Mouse (Mus musculus): Measurements from ENCODE around the gene Stk11. TPM values are rescaled to one million over a fixed set of nuclear protein-coding genes. Genes with fewer than 3 reads are reported as not detected.

The Stk11 gene
- polyA plus RNA-seq, 1 experiment from 2014 or later: 13.3 TPM

GRCm38 (mm10) chr10:80170601-80171021 lies 55.0 kb downstream of the Stk11 start:
- no peak for ATAC-seq (ENCODE audit: low read depth)
- H3K4me3 ChIP-seq: no peak overlapping the region
- no peaks in the 10 kb centered on the region for H3K9me3 ChIP-seq
- no peaks in the 10 kb centered on the region for H3K27me3 ChIP-seq
- peaks cover 30% of the 10 kb centered on the region for H3K36me3 ChIP-seq
- WGBS: 96% methylated on average over 19 of the region's 19 CpGs
- peak overlapping the region; percentile 92; the same call in 1 of the 2 replicates for H3K27ac ChIP-seq (replicated peaks)
- H3K9ac ChIP-seq: 0 out of 2 replicates have a peak overlapping the region, but pooled peaks have one; percentile 0
- peaks cover 67% of the 10 kb centered on the region for H3K4me1 ChIP-seq (replicated peaks)
- no peak overlapping the region for H3K4me2 ChIP-seq

GRCm38 (mm10) chr10:80171252-80171651 lies 55.6 kb downstream of the Stk11 start:
- Histone ChIP-seq H3K4me2 (0 out of 2 replicates have a peak overlapping the region, but pooled peaks have one; percentile 66), H3K36me3 (peaks cover 30% of the 10 kb centered on the region), H3K27ac (replicated peaks) (peak overlapping the region; percentile 92), H3K27me3 (no peaks in the 10 kb centered on the region), H3K9ac (peak overlapping the region; percentile 74; the same call in 1 of the 2 replicates), H3K9me3 (no peaks in the 10 kb centered on the region), H3K4me1 (replicated peaks) (peaks cover 66% of the 10 kb centered on the region), H3K4me3 (no peak overlapping the region)
- WGBS: 94% methylated on average over 15 of the region's 15 CpGs
- ATAC-seq (ENCODE audit: low read depth): no peak

GRCm38 (mm10) chr10:80171760-80172526 lies 56.3 kb downstream of the Stk11 start:
- peaks cover 60% of the 10 kb centered on the region for H3K4me1 ChIP-seq (replicated peaks)
- no peaks in the 10 kb centered on the region for H3K27me3 ChIP-seq
- peak overlapping the region; percentile 52 for H3K4me3 ChIP-seq
- 77% methylated on average over 45 of the region's 45 CpGs for WGBS
- H3K27ac ChIP-seq (replicated peaks): peak overlapping the region; percentile 92
- no peak for ATAC-seq (ENCODE audit: low read depth)
- H3K4me2 ChIP-seq: peak overlapping the region; percentile 66
- H3K36me3 ChIP-seq: peaks cover 30% of the 10 kb centered on the region
- H3K9ac ChIP-seq: peak overlapping the region; percentile 74
- no peaks in the 10 kb centered on the region for H3K9me3 ChIP-seq

- ATAC-seq (ENCODE audit: low read depth): peak; percentile 72
- no peaks in the 10 kb centered on the region for H3K9me3 ChIP-seq
- peak within 1 kb of the TSS; percentile 66 for H3K4me2 ChIP-seq
- peak within 1 kb of the TSS; percentile 52 for H3K4me3 ChIP-seq
- peaks cover 30% of the 10 kb centered on the region for H3K36me3 ChIP-seq
- H3K4me1 ChIP-seq (replicated peaks): peaks cover 57% of the 10 kb centered on the region
- H3K27ac ChIP-seq (replicated peaks): peak within 1 kb of the TSS; percentile 92
- peak within 1 kb of the TSS; percentile 74 for H3K9ac ChIP-seq
- H3K27me3 ChIP-seq: no peaks in the 10 kb centered on the region
- WGBS: 9% methylated on average over 35 of the region's 35 CpGs
Measured at GRCm38 (mm10) chr10:80172527-80173292, 57.1 kb downstream of the Stk11 start, which contains the start of gene 1600002K03Rik. 1600002K03Rik (plus strand) TSS chr10:80172944.

GRCm38 (mm10) chr10:80173358-80173757 lies 57.8 kb downstream of the Stk11 start:
- Histone ChIP-seq H3K4me3 (peak overlapping the region; percentile 52), H3K36me3 (peaks cover 30% of the 10 kb centered on the region), H3K4me1 (replicated peaks) (peaks cover 56% of the 10 kb centered on the region), H3K27ac (replicated peaks) (peak overlapping the region; percentile 92), H3K4me2 (peak overlapping the region; percentile 66), H3K27me3 (no peaks in the 10 kb centered on the region), H3K9ac (peak overlapping the region; percentile 74), H3K9me3 (no peaks in the 10 kb centered on the region)
- no peak for ATAC-seq (ENCODE audit: low read depth)
- WGBS: 5% methylated on average over 11 of the region's 11 CpGs

GRCm38 (mm10) chr10:80173955-80174640 lies 58.5 kb downstream of the Stk11 start:
- H3K27me3 ChIP-seq: no peaks in the 10 kb centered on the region
- no peaks in the 10 kb centered on the region for H3K9me3 ChIP-seq
- H3K9ac ChIP-seq: no peak overlapping the region
- ATAC-seq (ENCODE audit: low read depth): no peak
- H3K4me3 ChIP-seq: no peak overlapping the region
- 88% methylated on average over 10 of the region's 10 CpGs for WGBS
- peaks cover 30% of the 10 kb centered on the region for H3K36me3 ChIP-seq
- H3K27ac ChIP-seq (replicated peaks): no peak overlapping the region
- peaks cover 49% of the 10 kb centered on the region for H3K4me1 ChIP-seq (replicated peaks)
- peak overlapping the region; percentile 66; the same call in 1 of the 2 replicates for H3K4me2 ChIP-seq

- WGBS: 75% methylated on average over 2 of the region's 2 CpGs
- ATAC-seq (ENCODE audit: low read depth): no peak
- no peaks in the 10 kb centered on the region for H3K27me3 ChIP-seq
- H3K36me3 ChIP-seq: peaks cover 28% of the 10 kb centered on the region
- H3K9ac ChIP-seq: 0 out of 2 replicates have a peak overlapping the region, but pooled peaks have one; percentile 22
- H3K9me3 ChIP-seq: no peaks in the 10 kb centered on the region
- H3K4me3 ChIP-seq: no peak overlapping the region
- peaks cover 43% of the 10 kb centered on the region for H3K4me1 ChIP-seq (replicated peaks)
- no peak overlapping the region for H3K27ac ChIP-seq (replicated peaks)
- H3K4me2 ChIP-seq: no peak overlapping the region
Measured at GRCm38 (mm10) chr10:80174705-80175104, 59.1 kb downstream of the Stk11 start.

GRCm38 (mm10) chr10:80175536-80176269 lies 60.1 kb downstream of the Stk11 start:
- Histone ChIP-seq H3K36me3 (peaks cover 18% of the 10 kb centered on the region), H3K4me3 (no peak overlapping the region), H3K4me2 (no peak overlapping the region), H3K9ac (0 out of 2 replicates have a peak overlapping the region, but pooled peaks have one; percentile 6), H3K9me3 (no peaks in the 10 kb centered on the region), H3K27me3 (no peaks in the 10 kb centered on the region), H3K27ac (replicated peaks) (no peak overlapping the region), H3K4me1 (replicated peaks) (peaks cover 42% of the 10 kb centered on the region)
- 20% methylated on average over 4 of the region's 4 CpGs for WGBS
- no peak for ATAC-seq (ENCODE audit: low read depth)

- Histone ChIP-seq H3K27ac (replicated peaks) (no peak overlapping the region), H3K27me3 (no peaks in the 10 kb centered on the region), H3K4me3 (no peak overlapping the region), H3K4me2 (no peak overlapping the region), H3K9ac (0 out of 2 replicates have a peak overlapping the region, but pooled peaks have one; percentile 6), H3K4me1 (replicated peaks) (peaks cover 42% of the 10 kb centered on the region), H3K36me3 (peaks cover 13% of the 10 kb centered on the region), H3K9me3 (no peaks in the 10 kb centered on the region)
- ATAC-seq (ENCODE audit: low read depth): no peak
- WGBS: 80% methylated on average over 5 of the region's 5 CpGs
Measured at GRCm38 (mm10) chr10:80176270-80176834, 60.7 kb downstream of the Stk11 start.

- peaks cover 42% of the 10 kb centered on the region for H3K4me1 ChIP-seq (replicated peaks)
- H3K9ac ChIP-seq: peak overlapping the region; percentile 31; the same call in 1 of the 2 replicates
Measured at GRCm38 (mm10) chr10:80177441-80178279, 62.1 kb downstream of the Stk11 start.

More at GRCm38 (mm10) chr10:80177441-80178279, 62.1 kb downstream of the Stk11 start:
- ATAC-seq (ENCODE audit: low read depth): no peak
- Histone ChIP-seq H3K27ac (replicated peaks) (no peak overlapping the region), H3K4me3 (no peak overlapping the region), H3K27me3 (no peaks in the 10 kb centered on the region), H3K4me2 (no peak overlapping the region), H3K36me3 (0 out of 2 replicates have a peak, but pooled peaks cover 3% of the 10 kb centered on the region), H3K9me3 (no peaks in the 10 kb centered on the region)
- 67% methylated on average over 7 of the region's 7 CpGs for WGBS

Data from neural tube, embryonic 13.5 days (tissue).